Mouse (Mus musculus) ES-Bruce4 (cell line): ENCODE measurements around the gene Zcchc17. TPM values are rescaled to one million over a fixed set of nuclear protein-coding genes. Genes with fewer than 3 reads are reported as not detected.
A peak's percentile ranks its signal among the peaks of the same experiment; 100 is the strongest.

Experiments used
- H3K27ac ChIP-seq: 2 replicates; pipeline ENCODE4 v1.5.1; 2012; ENCODE audit warnings: low read length, inconsistent platforms; ENCODE audit not compliant: insufficient read depth
- H3K27me3 ChIP-seq: 2 replicates; pipeline ENCODE4 v1.6.1; 2012; ENCODE audit warnings: mild to moderate bottlenecking, low read length, inconsistent platforms; ENCODE audit not compliant: control insufficient read depth, poor library complexity, insufficient read depth, severe bottlenecking
- H3K36me3 ChIP-seq: 2 replicates; pipeline ENCODE4 v1.6.1; 2012; ENCODE audit warnings: inconsistent platforms, mild to moderate bottlenecking, low read length, moderate library complexity; ENCODE audit not compliant: control insufficient read depth, poor library complexity, insufficient read depth, severe bottlenecking
- H3K4me1 ChIP-seq: one replicate; pipeline ENCODE4 v1.8.1; 2011; ENCODE audit warnings: low read length; ENCODE audit not compliant: control insufficient read depth, insufficient read depth
- H3K4me3 ChIP-seq: 2 replicates; pipeline ENCODE4 v1.5.1; 2011; ENCODE audit warnings: low read depth, mild to moderate bottlenecking, low read length
- H3K9ac ChIP-seq: 2 replicates; pipeline ENCODE4 v1.6.1; 2012; ENCODE audit warnings: low read depth, mild to moderate bottlenecking, inconsistent platforms; ENCODE audit not compliant: poor library complexity, severe bottlenecking
- H3K9me3 ChIP-seq: replicated peaks from 2 replicates; pipeline ENCODE4 v1.6.1; 2012; ENCODE audit warnings: mild to moderate bottlenecking, low read length, inconsistent platforms; ENCODE audit not compliant: control insufficient read depth, poor library complexity, insufficient read depth, severe bottlenecking
- CTCF ChIP-seq: IDR thresholded peaks from one replicate; pipeline ENCODE4 v1.8.1; 2011; ENCODE audit warnings: low read depth, low read length
- EP300 ChIP-seq: IDR thresholded peaks from 2 replicates; pipeline ENCODE4 v1.6.1; 2011; ENCODE audit warnings: low read depth, low read length; ENCODE audit not compliant: insufficient read depth
- POLR2A ChIP-seq: IDR thresholded peaks from one replicate; pipeline ENCODE4 v1.8.1; 2011; ENCODE audit warnings: low read length; ENCODE audit not compliant: insufficient read depth
- polyA plus RNA-seq: library from polyadenylated mRNA; stranded (reverse); fragments of >200 nt; gene quantifications from 2 replicates; pipeline ENCODE4 v1.2.4, GENCODE M21; 2011; ENCODE audit warnings: low read depth; ENCODE audit not compliant: missing spikeins, insufficient read depth, insufficient read length

Zcchc17 gene
- polyA plus RNA-seq, 1 experiment: 25.1 TPM

DNA sequence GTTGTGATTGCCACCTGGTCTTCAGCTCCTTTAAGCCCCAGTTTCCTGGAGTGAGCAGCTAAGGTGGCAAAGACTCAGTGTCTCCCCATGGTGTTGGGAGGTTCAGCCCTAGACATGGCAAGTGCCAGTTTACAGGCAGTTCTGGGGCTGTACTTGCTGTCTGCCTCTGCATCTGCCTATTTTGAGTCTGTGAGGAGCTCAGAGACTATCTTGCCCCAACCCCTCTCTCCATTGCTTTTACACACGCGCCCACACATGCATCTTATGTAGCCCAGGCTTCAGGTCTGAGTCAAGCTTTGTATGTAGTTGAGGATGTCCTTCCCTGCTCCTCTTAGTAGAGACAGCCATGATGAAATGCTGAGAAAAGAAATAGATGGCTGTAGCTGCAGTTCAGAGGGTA lies 19.4 kb upstream of the Zcchc17 start:
- Histone ChIP-seq H3K9me3 (no peaks in the 10 kb centered on the region), H3K4me3 (no peak overlapping the region), H3K4me1 (no peaks in the 10 kb centered on the region), H3K27ac (no peak overlapping the region; the same call in 1 of the 2 replicates), H3K27me3 (no peaks in the 10 kb centered on the region), H3K9ac (no peak overlapping the region), H3K36me3 (peaks cover 41% of the 10 kb centered on the region)
- no peak for TF ChIP-seq CTCF
- no peak for TF ChIP-seq POLR2A
- no peak for TF ChIP-seq EP300

- H3K36me3 ChIP-seq: peaks cover 44% of the 10 kb centered on the region
These were observed 17.8 kb upstream of the Zcchc17 start for GRCm38 (mm10) chr4:130377500-130377899.

DNA sequence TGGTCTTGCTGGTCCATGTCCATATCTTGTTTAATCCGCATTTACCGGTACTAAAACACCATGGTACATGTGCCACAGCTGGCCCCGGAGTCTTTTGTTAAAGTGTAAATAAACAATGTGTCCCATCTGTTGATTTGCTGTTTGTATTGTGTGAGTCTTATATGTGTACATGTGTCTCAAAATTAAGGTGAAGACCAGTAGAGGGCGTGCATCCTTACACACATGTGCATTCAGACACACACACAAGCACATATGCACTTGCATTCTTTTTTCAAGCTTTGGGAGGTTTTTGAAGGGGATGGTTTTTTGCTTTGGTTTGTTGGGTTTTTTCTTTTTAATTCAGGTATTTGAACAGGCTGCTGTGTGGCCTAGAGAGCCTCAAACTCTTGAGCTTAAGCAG lies 16.9 kb upstream of the Zcchc17 start:
- no peak overlapping the region for H3K9ac ChIP-seq
- H3K27me3 ChIP-seq: no peaks in the 10 kb centered on the region
- H3K4me3 ChIP-seq: no peak overlapping the region
- H3K27ac ChIP-seq: no peak overlapping the region
- TF ChIP-seq POLR2A: no peak
- H3K36me3 ChIP-seq: peaks cover 44% of the 10 kb centered on the region
- H3K9me3 ChIP-seq: no peaks in the 10 kb centered on the region
- no peaks in the 10 kb centered on the region for H3K4me1 ChIP-seq

More at GRCm38 (mm10) chr4:130377500-130377899, 17.8 kb upstream of the Zcchc17 start:
- no peaks in the 10 kb centered on the region for H3K4me1 ChIP-seq
- TF ChIP-seq EP300 (no peak), POLR2A (no peak), CTCF (no peak)
- H3K9me3 ChIP-seq: no peaks in the 10 kb centered on the region
- H3K4me3 ChIP-seq: no peak overlapping the region
- H3K27me3 ChIP-seq: no peaks in the 10 kb centered on the region
- no peak overlapping the region for H3K9ac ChIP-seq
- H3K27ac ChIP-seq: no peak overlapping the region

GRCm38 (mm10) chr4:130360238-130360590 lies 471 bp upstream of the Zcchc17 start:
- Histone ChIP-seq H3K9ac (peak overlapping the region; percentile 97), H3K36me3 (peaks cover 12% of the 10 kb centered on the region), H3K9me3 (no peaks in the 10 kb centered on the region), H3K4me1 (no peaks in the 10 kb centered on the region), H3K27ac (0 out of 2 replicates have a peak overlapping the region, but pooled peaks have one; percentile 8), H3K4me3 (peak overlapping the region; percentile 96), H3K27me3 (no peaks in the 10 kb centered on the region)
- no peak for TF ChIP-seq EP300

DNA sequence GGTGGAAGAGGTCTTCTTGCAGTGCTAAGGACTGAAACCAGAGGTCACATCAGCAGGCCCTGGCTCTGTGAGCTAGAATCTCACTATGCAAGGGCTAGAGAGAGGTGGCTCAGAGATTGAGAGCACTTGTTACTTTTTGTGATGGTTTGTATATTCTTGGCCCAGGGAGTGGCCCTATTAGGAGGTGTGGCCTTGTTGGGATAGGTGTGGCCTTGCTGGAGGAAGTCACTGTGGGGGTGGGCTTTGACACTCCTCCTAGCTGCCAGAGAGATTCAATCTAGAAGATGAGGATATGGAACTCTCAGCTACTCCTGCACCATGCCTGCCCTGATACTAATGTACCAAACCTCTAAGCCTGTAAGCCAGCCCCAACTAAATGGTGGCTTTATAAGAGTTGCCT lies 1.8 kb downstream of the Zcchc17 start:
- Histone ChIP-seq H3K36me3 (no peaks in the 10 kb centered on the region; the same call in 1 of the 2 replicates), H3K4me1 (no peaks in the 10 kb centered on the region), H3K9me3 (no peaks in the 10 kb centered on the region), H3K27ac (no peak overlapping the region), H3K9ac (no peak overlapping the region), H3K27me3 (no peaks in the 10 kb centered on the region), H3K4me3 (no peak overlapping the region)
- TF ChIP-seq CTCF (no peak), EP300 (no peak), POLR2A (no peak)

- no peaks in the 10 kb centered on the region for H3K9me3 ChIP-seq
- H3K27ac ChIP-seq: no peak overlapping the region
- no peaks in the 10 kb centered on the region for H3K27me3 ChIP-seq
- no peak overlapping the region for H3K9ac ChIP-seq
- no peak overlapping the region for H3K4me3 ChIP-seq
- H3K4me1 ChIP-seq: no peaks in the 10 kb centered on the region
- TF ChIP-seq POLR2A (no peak), EP300 (no peak), CTCF (no peak)
- peaks cover 2% of the 10 kb centered on the region for H3K36me3 ChIP-seq
These were observed 7.2 kb downstream of the Zcchc17 start for GRCm38 (mm10) chr4:130352588-130352987.
